20 mouse cellular contexts compared by ENCODE assay signal in genomic region chr3:122590346-122590745, GRCm38 (mm10). TPM values are rescaled to one million over a fixed set of nuclear protein-coding genes. Genes with fewer than 3 reads are reported as not detected.
A peak's percentile ranks its signal among the peaks of the same experiment; 100 is the strongest.
DNase-seq lines count a peak whose midpoint lies in the region; ATAC-seq and TF ChIP-seq lines count a peak whose summit lies in the region.
"Had no signal": no experiment of that assay in that cellular context is flagged by ENCODE, and none has a peak within 500 bp of the region (broad histone marks: within the 10 kb centered on the region; RNA-seq: fewer than 3 reads in every experiment).

No protein-coding gene starts in this region.

- H3K36me3 ChIP-seq in heart, postnatal 0 days (replicated peaks; ENCODE audit: control insufficient read depth, insufficient read depth, low read length), result no peaks in the 10 kb centered on the region; the same call in 1 of the 2 replicates
- H3K36me3 ChIP-seq in lung, postnatal 0 days (ENCODE audit: insufficient read depth, low read length), result no peaks in the 10 kb centered on the region

- TF ChIP-seq CTCF in heart, postnatal 0 days (IDR thresholded peaks at IDR 0.05; ENCODE audit: low read depth), result no peak
- TF ChIP-seq CTCF in lung, postnatal 0 days (IDR thresholded peaks at IDR 0.05), result no peak

- DNase-seq in embryo, embryonic 9.5 days (ENCODE audit: extremely low spot score), result peak; percentile 6
- no peak for DNase-seq in embryo, embryonic 10 days (ENCODE audit: low spot score)
- DNase-seq in heart, postnatal 0 days (ENCODE audit: low spot score), result peak; percentile 21
- no peak for DNase-seq in heart, adult 11 months
- no peak for DNase-seq in lung, postnatal 0 days (ENCODE audit: low spot score)
- DNase-seq in lung, postnatal 10 days, result no peak
- peak; percentile 18 for DNase-seq in yolk sac, embryonic 10.5 days (ENCODE audit: low spot score)
- DNase-seq in layer of hippocampus, adult 11-12 months (ENCODE audit: low spot score), result no peak
- DNase-seq: adrenal gland, adult 2 months; cerebellum, postnatal 10 days; gastrocnemius, postnatal 25 days; kidney, adult 11 months; kidney, postnatal 25 days; left cerebral cortex, postnatal 4 days; liver; right cerebral cortex, postnatal 4 days; thymus, postnatal 25 days had no signal

- no peak overlapping the region for H3K9ac ChIP-seq in heart, postnatal 0 days (replicated peaks; ENCODE audit: low read depth, low read length)
- H3K9ac ChIP-seq in lung, postnatal 0 days (replicated peaks; ENCODE audit: low read depth), result no peak overlapping the region
- H3K9ac ChIP-seq: forebrain, embryonic 15.5 days; hindbrain, embryonic 14.5 days had no signal

- H3K27me3 ChIP-seq in heart, postnatal 0 days (ENCODE audit: control insufficient read depth, insufficient read depth, low read length), result no peaks in the 10 kb centered on the region
- no peaks in the 10 kb centered on the region for H3K27me3 ChIP-seq in lung, postnatal 0 days (replicated peaks; ENCODE audit: insufficient read depth, low read length)
- H3K27me3 ChIP-seq: forebrain, embryonic 15.5 days had no signal

- H3K4me2 ChIP-seq in heart, postnatal 0 days (ENCODE audit: low read depth, low read length), result peak overlapping the region; percentile 30; the same call in 1 of the 2 replicates
- no peak overlapping the region for H3K4me2 ChIP-seq in lung, postnatal 0 days (replicated peaks; ENCODE audit: low read depth, low read length)
- H3K4me2 ChIP-seq: forebrain, embryonic 15.5 days; hindbrain, embryonic 14.5 days had no signal

- peaks cover 7% of the 10 kb centered on the region for H3K4me1 ChIP-seq in heart, postnatal 0 days (ENCODE audit: control insufficient read depth, insufficient read depth)
- peaks cover 17% of the 10 kb centered on the region; the same call in 1 of the 2 replicates for H3K4me1 ChIP-seq in lung, postnatal 0 days (ENCODE audit: insufficient read depth, low read depth, low read length)

- peak overlapping the region; percentile 62 for H3K27ac ChIP-seq in heart, postnatal 0 days (ENCODE audit: low read depth)
- H3K27ac ChIP-seq in lung, postnatal 0 days (ENCODE audit: low read length), result peak overlapping the region; percentile 17; the same call in 1 of the 2 replicates
- H3K27ac ChIP-seq: forebrain, embryonic 15.5 days; hindbrain, embryonic 14.5 days; midbrain, embryonic 10.5 days had no signal

- 0 out of 2 replicates have a peak, but pooled peaks have one; percentile 40 for TF ChIP-seq EP300 in heart, postnatal 0 days (IDR thresholded peaks at IDR 0.05; ENCODE audit: low read depth)
- no peak for TF ChIP-seq EP300 in lung, postnatal 0 days (IDR thresholded peaks at IDR 0.05)

- H3K4me3 ChIP-seq in heart, postnatal 0 days (ENCODE audit: low read depth, low read length), result no peak overlapping the region
- no peak overlapping the region for H3K4me3 ChIP-seq in lung, postnatal 0 days (ENCODE audit: low read depth, low read length)
- H3K4me3 ChIP-seq: forebrain, embryonic 15.5 days; midbrain, embryonic 10.5 days had no signal

- 37% methylated on average over 4 of the region's 4 CpGs for WGBS in heart, postnatal 0 days
- WGBS in lung, postnatal 0 days, result 32% methylated on average over 4 of the region's 4 CpGs

- peak; percentile 47; the same call in 1 of the 2 replicates for ATAC-seq in heart, postnatal 0 days (ENCODE audit: insufficient read depth, low read depth)
- ATAC-seq in lung, postnatal 0 days, result no peak
- ATAC-seq: forebrain, embryonic 15.5 days had no signal

- H3K9me3 ChIP-seq in heart, postnatal 0 days (replicated peaks; ENCODE audit: control insufficient read depth, low read length), result no peaks in the 10 kb centered on the region
- H3K9me3 ChIP-seq in lung, postnatal 0 days (ENCODE audit: low read length), result no peaks in the 10 kb centered on the region
- H3K9me3 ChIP-seq: forebrain, embryonic 15.5 days; midbrain, embryonic 10.5 days had no signal

RNA-seq across cellular contexts. Expression of gene Fnbp1l, which starts 29.2 kb away (rescaled TPM):
- 11.2 and 11.9 TPM in 2 replicates for total RNA-seq in heart, postnatal 0 days (2014; rRNA removed; ENCODE audit: low replicate concordance)
- 16.8 and 18.0 TPM in 2 replicates for polyA plus RNA-seq in heart, postnatal 0 days (2015; fragmentation: Nextera tagmentation; extraction: Ambion mirVana)
- polyA plus RNA-seq in lung, postnatal 0 days (2015; fragmentation: Nextera tagmentation; extraction: Ambion mirVana), result 32.3 and 41.1 TPM in 2 replicates

Comparison
In these comparisons a context has a peak if more than half of its experiments do, and no peak if none do; other contexts are left out.
1. DNase-seq: peak in embryo, embryonic 9.5 days (single experiment), heart, postnatal 0 days (single experiment) and yolk sac, embryonic 10.5 days (single experiment); none in embryo, embryonic 10 days (single experiment), heart, adult 11 months (single experiment), lung, postnatal 0 days (single experiment), lung, postnatal 10 days (single experiment) and layer of hippocampus, adult 11-12 months (single experiment).